Mouse (Mus musculus): Measurements from ENCODE around the gene Efcab8. TPM values are rescaled to one million over a fixed set of nuclear protein-coding genes. Genes with fewer than 3 reads are reported as not detected.
A peak's percentile ranks its signal among the peaks of the same experiment; 100 is the strongest.
"Not testable (repeated sequence)": the region's sequence is repeated elsewhere in the genome, so short reads cannot be mapped to it uniquely, and the experiment has no call there.

Gene Efcab8
- total and polyA plus RNA-seq, 3 experiments = 0.20 to 0.46 TPM; not detected in 1

DNA sequence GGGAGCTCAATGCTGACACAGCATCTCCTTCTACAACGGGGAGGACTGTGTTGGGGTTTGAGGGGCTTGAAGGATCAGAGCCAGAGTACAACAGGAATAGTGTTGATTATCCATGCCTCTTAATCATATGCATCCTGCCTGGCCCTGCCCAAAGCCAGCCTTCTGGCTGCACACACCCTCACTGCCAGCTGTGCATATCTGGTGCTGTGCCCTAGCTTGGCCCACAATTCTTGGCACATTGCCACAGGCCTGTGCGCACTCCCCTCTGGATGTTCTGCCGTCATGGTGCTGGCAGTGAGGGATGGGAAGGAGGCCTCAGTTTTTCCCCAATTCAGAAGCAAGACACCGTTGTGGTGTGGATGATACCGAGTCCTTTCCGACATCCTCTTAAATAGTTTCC lies 44.9 kb downstream of the Efcab8 start:
- DNase-seq = no peak

DNA sequence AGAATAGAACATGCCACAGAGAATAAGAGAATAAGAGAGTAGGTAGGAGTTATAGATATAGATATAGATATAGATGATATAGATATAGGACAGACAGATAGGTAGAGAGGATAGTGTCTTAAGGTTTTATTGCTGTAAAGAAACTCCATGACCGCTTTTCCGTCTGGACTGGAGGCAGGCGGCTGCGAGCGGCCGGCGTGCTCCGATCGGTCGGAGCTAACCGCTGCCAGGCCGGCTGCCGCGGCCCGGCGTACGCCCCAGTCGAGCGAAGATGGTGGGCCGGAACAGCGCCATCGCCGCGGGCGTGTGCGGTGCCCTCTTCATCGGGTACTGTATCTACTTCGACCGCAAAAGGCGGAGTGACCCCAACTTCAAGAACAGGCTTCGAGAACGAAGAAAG lies 46.2 kb downstream of the Efcab8 start:
- not testable (repeated sequence) for DNase-seq

- DNase-seq = peak; percentile 13
These were observed 47.6 kb downstream of the Efcab8 start for GRCm38 (mm10) chr2:153827171-153827830.

DNA sequence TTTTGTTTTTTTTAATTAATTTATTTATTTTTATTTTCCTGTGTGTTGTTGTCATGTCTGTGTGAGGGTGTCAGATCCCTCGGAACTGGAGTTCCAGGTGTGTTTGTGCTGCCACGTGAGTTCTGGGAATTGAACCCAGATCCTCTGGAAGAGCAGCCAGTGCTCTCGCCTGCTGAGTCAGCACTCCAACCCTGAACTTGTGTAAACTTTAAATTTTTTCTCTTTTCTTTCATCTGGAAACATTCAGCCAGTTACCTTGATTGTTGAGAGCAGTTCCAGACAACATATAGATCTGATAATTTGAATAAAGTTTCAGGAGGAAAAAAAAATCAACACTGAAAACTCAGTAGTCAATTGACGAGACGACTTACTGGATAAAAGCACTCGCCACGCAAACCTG lies 49.0 kb downstream of the Efcab8 start:
- DNase-seq = no peak

- DNase-seq = peak; percentile 69
These were observed 53.6 kb downstream of the Efcab8 start for GRCm38 (mm10) chr2:153833291-153833690.

DNA sequence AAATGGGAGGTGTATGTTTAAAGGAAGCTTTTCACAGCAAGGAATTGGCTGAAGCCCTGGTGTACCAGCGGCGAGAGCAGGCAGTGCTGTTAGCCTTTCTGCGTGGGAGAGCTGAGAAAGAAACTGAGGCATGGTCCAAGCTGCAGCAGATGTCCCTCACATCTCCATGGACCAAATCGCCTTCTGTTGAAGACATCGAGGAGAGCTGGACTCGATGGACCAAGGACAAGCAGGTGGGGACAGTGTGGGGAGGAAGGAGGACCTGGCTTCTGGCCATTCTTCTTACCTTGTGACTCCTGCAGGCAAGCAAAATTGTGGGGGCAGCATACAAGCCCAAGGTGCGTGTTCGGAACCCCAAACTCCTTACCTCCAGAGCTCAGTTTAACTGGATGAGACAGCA lies 63.1 kb downstream of the Efcab8 start:
- no peak for DNase-seq

DNA sequence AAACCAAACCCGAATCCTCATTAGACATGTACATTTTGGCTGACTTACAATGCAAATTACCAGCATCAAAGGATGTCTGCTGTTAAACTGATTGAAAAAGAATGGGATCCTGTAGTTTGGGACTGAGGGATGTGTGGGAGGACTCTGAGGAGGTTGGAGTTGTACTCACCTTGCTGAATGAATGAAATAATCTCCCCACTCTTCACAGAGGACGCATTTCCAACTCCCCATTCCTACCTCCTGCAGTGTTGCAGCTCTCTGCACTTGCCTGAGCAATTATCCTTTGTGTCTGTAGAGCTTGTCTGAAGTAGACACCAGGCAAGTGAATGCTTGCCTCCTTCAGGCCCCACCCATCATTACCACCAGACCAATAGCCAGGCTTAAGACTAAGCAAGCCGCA lies 68.7 kb downstream of the Efcab8 start:
- no peak for DNase-seq

DNA sequence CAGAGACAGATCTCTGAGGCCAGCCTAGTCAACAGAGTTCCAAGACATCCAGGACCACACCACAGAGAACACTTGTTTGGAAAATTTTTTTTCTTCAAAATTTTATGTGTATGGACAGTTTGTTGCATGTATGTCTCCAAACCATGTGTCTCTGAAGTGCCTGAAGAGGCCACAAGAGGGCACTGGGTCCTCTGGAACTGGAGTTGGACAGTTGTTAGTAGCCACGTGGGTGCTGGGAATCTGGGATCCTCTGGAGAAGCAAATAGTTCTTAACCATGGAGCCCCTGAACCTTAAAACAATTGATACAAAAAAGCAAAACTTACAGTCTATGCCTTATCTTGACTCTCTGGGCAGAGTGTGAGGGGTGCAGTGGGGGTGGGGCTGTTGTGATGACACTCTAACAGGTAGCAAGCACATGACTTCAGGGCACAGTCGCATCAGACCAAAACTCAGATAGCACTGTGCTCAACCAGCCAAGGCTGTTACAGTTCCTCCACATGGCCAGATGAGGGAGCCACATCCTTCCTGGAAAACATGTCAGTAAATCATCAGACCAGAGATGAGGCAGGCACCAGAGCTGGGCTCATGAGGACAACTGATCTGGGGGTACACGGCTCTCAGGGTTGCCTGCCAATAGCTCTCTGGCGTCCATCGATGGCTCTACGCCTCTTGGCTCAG lies 70.8 kb downstream of the Efcab8 start:
- no peak for DNase-seq

GRCm38 (mm10) chr2:153851030-153851360 lies 71.3 kb downstream of the Efcab8 start:
- DNase-seq = peak; percentile 75

DNA sequence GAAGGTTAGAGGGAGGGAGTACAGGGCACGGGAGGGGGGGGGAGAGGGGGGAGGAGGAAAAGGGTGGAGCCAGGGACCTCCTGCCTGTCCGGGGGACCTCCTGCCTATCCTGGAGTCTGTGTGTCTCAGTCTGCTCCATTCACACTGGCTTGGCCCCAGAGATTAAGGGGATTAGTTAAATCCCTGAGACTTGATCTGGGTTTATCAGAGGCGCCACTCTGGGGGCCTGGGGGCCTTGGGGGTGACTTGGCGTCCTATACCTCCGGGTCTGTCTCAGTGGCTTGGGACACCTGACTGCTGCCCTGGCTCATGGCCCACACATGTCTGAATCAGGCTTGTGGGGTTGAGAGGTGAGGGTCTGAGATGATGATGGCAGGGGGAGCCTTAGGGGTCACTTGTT lies 73.8 kb downstream of the Efcab8 start:
- DNase-seq = no peak

GRCm38 (mm10) chr2:153859581-153859980 lies 79.8 kb downstream of the Efcab8 start:
- no peak for DNase-seq

DNA sequence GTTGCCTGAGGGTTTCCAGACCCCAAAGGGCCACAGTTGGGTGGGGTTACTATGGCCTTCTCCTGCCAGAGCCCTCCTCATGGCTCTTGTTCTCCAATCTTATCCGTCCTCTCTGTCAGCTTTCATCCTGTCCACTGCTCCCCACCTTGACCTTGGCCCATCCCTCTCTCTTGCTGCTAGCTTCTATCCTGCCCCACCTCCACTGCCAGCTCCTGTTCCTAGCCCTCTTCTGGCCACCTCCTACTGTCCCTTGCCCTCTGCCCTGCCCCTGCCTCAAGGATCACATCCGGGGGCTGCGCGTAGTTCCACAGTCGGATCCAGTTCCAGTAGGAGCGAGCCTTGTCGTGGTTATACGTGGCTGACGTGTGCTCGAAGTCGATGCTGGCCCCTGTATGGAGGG lies 80.6 kb downstream of the Efcab8 start:
- no peak for DNase-seq

- no peak for DNase-seq
These were observed 81.0 kb downstream of the Efcab8 start for GRCm38 (mm10) chr2:153860715-153861114.

DNA sequence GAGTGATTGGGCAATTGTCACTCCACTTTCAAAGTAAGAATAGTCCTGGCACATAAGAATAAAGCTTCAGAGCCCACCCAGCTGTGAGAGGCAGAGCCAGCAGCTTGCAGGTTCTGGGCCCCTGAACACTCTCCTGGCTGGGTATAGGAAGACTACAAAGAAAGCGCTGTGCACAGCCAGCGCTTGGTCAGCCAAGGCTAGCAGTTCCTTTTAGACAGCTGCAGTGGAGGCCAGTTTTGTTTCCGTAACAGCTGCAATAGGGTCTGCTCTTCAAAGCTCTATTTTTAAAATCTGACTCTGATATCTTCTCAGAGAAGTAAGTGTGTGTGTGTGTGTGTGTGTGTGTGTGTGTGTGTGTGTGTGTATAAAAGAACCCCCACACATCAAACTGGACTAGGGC lies 82.2 kb downstream of the Efcab8 start:
- no peak for DNase-seq

DNA sequence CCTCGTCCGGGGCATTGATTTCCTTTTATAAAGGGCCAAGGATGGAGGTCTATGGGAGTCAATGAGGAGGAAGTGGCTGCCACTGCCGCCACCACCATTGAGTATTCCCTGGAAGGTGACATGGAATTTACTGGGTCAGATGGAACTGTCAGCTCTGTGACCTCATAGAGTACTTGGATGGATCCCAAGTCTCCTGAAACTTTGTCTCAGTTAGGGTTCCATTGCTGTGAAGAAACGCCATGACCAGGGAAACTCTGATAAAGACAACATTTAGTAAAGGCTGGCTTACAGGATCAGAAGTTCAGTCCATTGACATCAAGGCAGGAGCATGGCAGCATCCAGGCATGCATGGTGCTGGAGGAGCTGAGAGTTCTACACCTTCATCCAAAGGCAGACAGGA lies 91.3 kb downstream of the Efcab8 start, which contains the start of gene Sun5:
Gene Sun5, minus strand, starts transcription at position 101 of the 400 bp plus-strand sequence.
- DNase-seq = no peak

DNA sequence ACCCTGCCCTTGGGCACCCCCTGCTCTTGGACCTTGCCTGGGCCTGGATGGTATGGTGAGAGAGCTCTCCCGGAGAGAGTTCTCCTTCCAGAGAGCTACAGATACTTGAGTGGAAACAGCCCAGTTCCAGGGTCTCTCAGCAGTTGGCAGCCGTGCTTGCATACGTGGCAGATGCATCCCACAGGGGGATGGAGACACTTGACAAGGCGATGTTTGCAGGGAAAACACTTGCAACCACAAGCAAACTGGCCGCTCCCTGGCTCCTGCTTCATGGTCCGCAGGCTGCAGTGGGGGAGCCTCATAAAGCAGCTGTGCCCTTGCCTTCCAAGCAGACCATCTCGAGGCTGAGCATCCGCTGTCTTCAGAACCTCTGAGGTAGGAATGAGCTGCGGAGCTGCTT lies 95.0 kb downstream of the Efcab8 start, which contains the start of gene Bpifb2:
Gene Bpifb2, plus strand, starts transcription at position 301 of the 400 bp plus-strand sequence.
- DNase-seq = no peak

Other genes with a start within 250 kb of the Efcab8 start
- gene Nol4l, start 250.0 kb upstream of the Efcab8 start, total RNA-seq (2021) = 10 to 100 TPM; 11.5 to 16.4 TPM
- gene Nol4l, start 250.0 kb upstream of the Efcab8 start, polyA plus RNA-seq (2012; rRNA removed) = 6.5 and 9.2 TPM in 2 replicates
- gene Commd7, start 147.2 kb upstream of the Efcab8 start, total RNA-seq (2021) = 10 to 100 TPM; 32.3 to 37.0 TPM
- 21.9 and 28.9 TPM in 2 replicates for gene Commd7, start 147.2 kb upstream of the Efcab8 start, polyA plus RNA-seq (2012; rRNA removed)
- 1 to 10 TPM; 1.4 to 1.9 TPM for gene Dnmt3b, start 130.5 kb upstream of the Efcab8 start, total RNA-seq (2021)
- gene Dnmt3b, start 130.5 kb upstream of the Efcab8 start, polyA plus RNA-seq (2012; rRNA removed) = 1.2 and 1.7 TPM in 2 replicates
- gene Dnmt3c, start 83.3 kb upstream of the Efcab8 start, total RNA-seq (2021) = not detected
- gene Dnmt3c, start 83.3 kb upstream of the Efcab8 start, polyA plus RNA-seq (2012; rRNA removed) = 0.06 TPM in 1 of 2 replicates, not detected in the other
- 100 to 1,000 TPM in 1 of 2 experiments, 10 to 100 TPM in 1; 92.7 to 100 TPM for gene Mapre1, start 38.7 kb upstream of the Efcab8 start, total RNA-seq (2021)
- gene Mapre1, start 38.7 kb upstream of the Efcab8 start, polyA plus RNA-seq (2012; rRNA removed) = 2.4 and 3.0 TPM in 2 replicates
- not detected for gene Sun5, start 91.2 kb downstream of the Efcab8 start, total RNA-seq (2021)
- not detected in 2 replicates for gene Sun5, start 91.2 kb downstream of the Efcab8 start, polyA plus RNA-seq (2012; rRNA removed)
- gene Bpifb2, start 95.1 kb downstream of the Efcab8 start, total RNA-seq (2021) = under 1 TPM in 1 of 2 experiments, not detected in 1; 0.17 TPM
- not detected in 2 replicates for gene Bpifb2, start 95.1 kb downstream of the Efcab8 start, polyA plus RNA-seq (2012; rRNA removed)
- 1 to 10 TPM in 1 of 2 experiments, under 1 TPM in 1; 0.55 to 6.3 TPM for gene Bpifb6, start 120.5 kb downstream of the Efcab8 start, total RNA-seq (2021)
- gene Bpifb6, start 120.5 kb downstream of the Efcab8 start, polyA plus RNA-seq (2012; rRNA removed) = 0.06 TPM in 1 of 2 replicates, not detected in the other
- not detected for gene Bpifb3, start 138.3 kb downstream of the Efcab8 start, total RNA-seq (2021)
- gene Bpifb3, start 138.3 kb downstream of the Efcab8 start, polyA plus RNA-seq (2012; rRNA removed) = not detected in 2 replicates
- not detected for gene Bpifb4, start 158.3 kb downstream of the Efcab8 start, total RNA-seq (2021)
- gene Bpifb4, start 158.3 kb downstream of the Efcab8 start, polyA plus RNA-seq (2012; rRNA removed) = 0.07 TPM in 1 of 2 replicates, not detected in the other
- gene Bpifa6, start 195.0 kb downstream of the Efcab8 start, total RNA-seq (2021) = not detected
- gene Bpifa6, start 195.0 kb downstream of the Efcab8 start, polyA plus RNA-seq (2012; rRNA removed) = not detected in 2 replicates
- under 1 TPM; 0.49 to 0.55 TPM for gene Bpifa2, start 228.3 kb downstream of the Efcab8 start, total RNA-seq (2021)
- gene Bpifa2, start 228.3 kb downstream of the Efcab8 start, polyA plus RNA-seq (2012; rRNA removed) = not detected in 2 replicates